Mouse (Mus musculus): ENCODE measurements around the gene 2610001J05Rik. TPM values are rescaled to one million over a fixed set of nuclear protein-coding genes. Genes with fewer than 3 reads are reported as not detected.

Gene 2610001J05Rik
- polyA plus RNA-seq (2014; fragmentation: Illumina TruSeq; extraction: RNeasy Lipid Tissue Mini Kit (QIAGEN cat#74804); ENCODE audit: low read depth, low replicate concordance): 152 TPM

DNA sequence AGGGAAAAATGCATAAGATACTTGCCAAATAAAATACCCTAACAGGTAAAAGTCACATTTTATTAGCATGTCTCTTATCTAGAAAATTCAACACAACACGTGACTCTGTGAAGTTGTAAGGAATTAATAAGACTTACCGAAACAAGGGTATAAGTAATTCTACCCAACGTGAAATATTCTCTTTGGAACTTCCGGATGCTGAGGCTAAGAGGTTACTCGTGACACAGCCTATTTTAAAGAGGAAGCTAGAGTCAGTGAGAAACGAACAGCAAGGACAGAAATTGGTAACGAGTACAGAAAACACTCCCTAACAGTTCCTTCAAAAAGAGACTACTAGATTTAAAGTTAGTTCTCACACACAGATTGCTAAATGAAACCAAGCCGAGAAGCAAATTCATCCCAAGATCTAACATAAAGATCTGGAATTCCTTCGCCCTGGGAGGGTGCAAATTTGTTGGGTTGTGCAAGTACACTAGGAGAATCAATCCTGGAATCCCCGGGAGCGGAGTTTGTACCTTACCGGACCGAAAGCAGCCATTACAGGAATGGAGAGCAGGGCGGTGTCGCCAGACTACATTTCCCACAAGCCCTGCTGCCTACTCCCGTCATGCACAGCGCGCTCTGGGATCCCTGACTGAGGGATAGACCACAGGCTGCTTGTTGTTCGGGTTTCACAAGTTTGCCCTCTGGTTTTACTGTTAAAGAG lies at the start of gene 2610001J05Rik:
TSS of gene 2610001J05Rik (minus strand) at position 600 of the 706 bp plus-strand sequence.

GRCm38 (mm10) chr6:13839345-13840054 lies 31.8 kb downstream of the 2610001J05Rik start, which contains the start of gene Gpr85:
Gpr85 (minus strand) TSS chr6:13839942.

Other genes starting within 250 kb of the 2610001J05Rik start
- 50.1 TPM for gene Bmt2, start 193.6 kb downstream of the 2610001J05Rik start, polyA plus RNA-seq (2014; fragmentation: Illumina TruSeq; extraction: RNeasy Lipid Tissue Mini Kit (QIAGEN cat#74804); ENCODE audit: low read depth, low replicate concordance)
- 7.3 TPM for gene Gpr85, start 31.6 kb downstream of the 2610001J05Rik start, polyA plus RNA-seq (2014; fragmentation: Illumina TruSeq; extraction: RNeasy Lipid Tissue Mini Kit (QIAGEN cat#74804); ENCODE audit: low read depth, low replicate concordance)